Mouse (Mus musculus) left cerebral cortex, postnatal 10 days (tissue): ENCODE measurements at regions not wholly inside any gene's neighbourhood (a gene's known extent, or its start where the extent isn't known, plus 50 kb on each side); places are given as distances from the start of the nearest gene placed in this dataset.

ENCODE experiments used
- DNase-seq, 2 experiments: peaks; one replicate each; pipeline ENCODE4 v3.0.0; 2021 to 2022; ENCODE audit warnings: low spot score in 2 of 2, mixed read lengths in 1 of 2; ENCODE audit errors: extremely low spot score in 1 of 2
- intact Hi-C: fragments of 180-260 bp; cut with DNase I; formaldehyde crosslinking; loops from one replicate; pipeline ENCODE4 v1.15.1; 2025

- intact Hi-C loops = no loop called here
- no peak for DNase-seq
These were observed 221.5 kb upstream of the Ppp2r3a start for GRCm38 (mm10) chr9:101473074-101473461.

GRCm38 (mm10) chr9:101472101-101473073 is 220.8 kb upstream of the Ppp2r3a start:
- intact Hi-C loops = no loop called here

GRCm38 (mm10) chr9:101471665-101472064 is 220.1 kb upstream of the Ppp2r3a start:
- intact Hi-C loops = no loop called here
- DNase-seq = no peak

More at GRCm38 (mm10) chr9:101472101-101473073, 220.8 kb upstream of the Ppp2r3a start:
- DNase-seq = peak in 1 of 2 experiments; percentile 23

GRCm38 (mm10) chr9:101469756-101470155 is 218.2 kb upstream of the Ppp2r3a start:
- no peak for DNase-seq
- intact Hi-C loops = no loop called here

GRCm38 (mm10) chr9:101464727-101465427 is 213.3 kb upstream of the Ppp2r3a start:
- intact Hi-C loops = no loop called here
- DNase-seq = no peak

- intact Hi-C loops = no loop called here
- DNase-seq = no peak
These were observed 207.5 kb upstream of the Ppp2r3a start for GRCm38 (mm10) chr9:101458947-101459627.

- no peak for DNase-seq
- intact Hi-C loops = no loop called here
These were observed 206.8 kb upstream of the Ppp2r3a start for GRCm38 (mm10) chr9:101458306-101458946.

- DNase-seq = no peak
These were observed 194.7 kb upstream of the Ppp2r3a start for GRCm38 (mm10) chr9:101446316-101446715.

GRCm38 (mm10) chr9:101445764-101446163 is 194.2 kb upstream of the Ppp2r3a start:
- peak; percentile 44 to 80 for DNase-seq
- intact Hi-C loops = no loop called here

More at GRCm38 (mm10) chr9:101446316-101446715, 194.7 kb upstream of the Ppp2r3a start:
- intact Hi-C loops = no loop called here

GRCm38 (mm10) chr9:101445293-101445692 is 193.7 kb upstream of the Ppp2r3a start:
- intact Hi-C loops = no loop called here
- no peak for DNase-seq

- intact Hi-C loops = no loop called here
- DNase-seq = no peak
These were observed 188.3 kb upstream of the Ppp2r3a start for GRCm38 (mm10) chr9:101439856-101440255.

- intact Hi-C loops = no loop called here
- no peak for DNase-seq
These were observed 187.1 kb upstream of the Ppp2r3a start for GRCm38 (mm10) chr9:101438564-101439180.

GRCm38 (mm10) chr9:101424974-101425670 is 173.5 kb upstream of the Ppp2r3a start:
- DNase-seq = no peak
- intact Hi-C loops = no loop called here

- intact Hi-C loops = no loop called here
- DNase-seq = no peak
These were observed 171.4 kb upstream of the Ppp2r3a start for GRCm38 (mm10) chr9:101423041-101423440.

- intact Hi-C loops = no loop called here
- DNase-seq = no peak
These were observed 170.4 kb upstream of the Ppp2r3a start for GRCm38 (mm10) chr9:101422006-101422405.

- DNase-seq = no peak
- intact Hi-C loops = no loop called here
These were observed 169.5 kb upstream of the Ppp2r3a start for GRCm38 (mm10) chr9:101421136-101421535.

GRCm38 (mm10) chr9:101420181-101420580 is 168.6 kb upstream of the Ppp2r3a start:
- intact Hi-C loops = no loop called here
- no peak for DNase-seq

GRCm38 (mm10) chr9:101417660-101418059 is 166.1 kb upstream of the Ppp2r3a start:
- intact Hi-C loops = no loop called here
- no peak for DNase-seq
